Mouse (Mus musculus): ENCODE measurements around the gene Gsn. TPM values are rescaled to one million over a fixed set of nuclear protein-coding genes. Genes with fewer than 3 reads are reported as not detected.

Gsn gene
- polyA plus RNA-seq, 1 experiment from 2014 or later = 386 TPM

- WGBS = 70% methylated on average over 7 of the region's 7 CpGs
- Histone ChIP-seq H3K9me3 (replicated peaks; ENCODE audit: control insufficient read depth, low read length) (no peaks in the 10 kb centered on the region), H3K4me3 (replicated peaks; ENCODE audit: low read length) (no peak overlapping the region), H3K36me3 (ENCODE audit: control insufficient read depth, insufficient read depth, low read length) (no peaks in the 10 kb centered on the region), H3K9ac (ENCODE audit: low read length) (no peak overlapping the region), H3K4me1 (ENCODE audit: control insufficient read depth, insufficient read depth, low read length) (peaks cover 43% of the 10 kb centered on the region), H3K4me2 (ENCODE audit: low read depth, low read length) (no peak overlapping the region), H3K27ac (ENCODE audit: low read length) (peak overlapping the region; percentile 92), H3K27me3 (ENCODE audit: control insufficient read depth, insufficient read depth, low read length) (no peaks in the 10 kb centered on the region)
- ATAC-seq (ENCODE audit: insufficient read depth, low FRiP score) = no peak
Measured at GRCm38 (mm10) chr2:35278371-35279210, 22.4 kb downstream of the Gsn start.

- 57% methylated on average over 3 of the region's 3 CpGs for WGBS
- no peak for ATAC-seq (ENCODE audit: insufficient read depth, low FRiP score)
- no peak overlapping the region for H3K4me3 ChIP-seq (replicated peaks; ENCODE audit: low read length)
Measured at GRCm38 (mm10) chr2:35280001-35280400, 23.8 kb downstream of the Gsn start.

DNA sequence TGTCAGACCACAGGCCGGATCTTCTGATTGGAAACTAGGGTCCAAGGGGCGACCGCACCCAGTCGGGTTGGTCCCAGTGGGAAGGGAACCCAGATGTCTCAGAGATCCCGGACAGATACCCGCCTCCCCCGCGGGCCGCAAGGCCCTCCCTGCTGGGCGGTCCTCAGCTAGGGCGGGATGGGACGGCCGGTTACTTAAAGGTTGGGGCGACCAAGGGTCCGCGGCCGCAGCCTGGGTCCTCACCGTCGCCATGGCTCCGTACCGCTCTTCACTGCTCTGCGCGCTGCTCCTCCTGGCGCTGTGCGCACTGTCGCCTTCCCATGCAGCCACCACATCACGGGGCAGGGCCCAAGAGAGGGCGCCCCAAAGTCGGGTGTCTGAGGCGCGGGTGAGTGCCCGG is 26.0 kb downstream of the Gsn start:
- peak overlapping the region; percentile 73 for H3K4me2 ChIP-seq (ENCODE audit: low read depth, low read length)
- H3K9me3 ChIP-seq (replicated peaks; ENCODE audit: control insufficient read depth, low read length) = no peaks in the 10 kb centered on the region
- peak overlapping the region; percentile 74 for H3K9ac ChIP-seq (ENCODE audit: low read length)
- ATAC-seq (ENCODE audit: insufficient read depth, low FRiP score) = peak; percentile 44
- no peaks in the 10 kb centered on the region; the same call in 1 of the 2 replicates for H3K36me3 ChIP-seq (ENCODE audit: control insufficient read depth, insufficient read depth, low read length)
- H3K4me3 ChIP-seq (replicated peaks; ENCODE audit: low read length) = peak overlapping the region; percentile 53
- H3K4me1 ChIP-seq (ENCODE audit: control insufficient read depth, insufficient read depth, low read length) = peaks cover 25% of the 10 kb centered on the region
- 5% methylated on average over 32 of the region's 32 CpGs for WGBS
- H3K27me3 ChIP-seq (ENCODE audit: control insufficient read depth, insufficient read depth, low read length) = no peaks in the 10 kb centered on the region
- peak overlapping the region; percentile 31; the same call in 1 of the 2 replicates for H3K27ac ChIP-seq (ENCODE audit: low read length)

More at GRCm38 (mm10) chr2:35280001-35280400, 23.8 kb downstream of the Gsn start:
- Histone ChIP-seq H3K4me1 (ENCODE audit: control insufficient read depth, insufficient read depth, low read length) (peaks cover 38% of the 10 kb centered on the region), H3K9me3 (replicated peaks; ENCODE audit: control insufficient read depth, low read length) (no peaks in the 10 kb centered on the region), H3K36me3 (ENCODE audit: control insufficient read depth, insufficient read depth, low read length) (no peaks in the 10 kb centered on the region), H3K4me2 (ENCODE audit: low read depth, low read length) (no peak overlapping the region), H3K9ac (ENCODE audit: low read length) (no peak overlapping the region), H3K27ac (ENCODE audit: low read length) (no peak overlapping the region), H3K27me3 (ENCODE audit: control insufficient read depth, insufficient read depth, low read length) (no peaks in the 10 kb centered on the region)

- 77% methylated on average over 4 of the region's 4 CpGs for WGBS
- H3K4me3 ChIP-seq (replicated peaks; ENCODE audit: low read length) = no peak overlapping the region
Measured at GRCm38 (mm10) chr2:35283997-35284396, 27.8 kb downstream of the Gsn start.

GRCm38 (mm10) chr2:35285209-35285608 is 29.0 kb downstream of the Gsn start:
- H3K27ac ChIP-seq (ENCODE audit: low read length) = no peak overlapping the region
- 80% methylated on average over 5 of the region's 5 CpGs for WGBS
- no peaks in the 10 kb centered on the region for H3K27me3 ChIP-seq (ENCODE audit: control insufficient read depth, insufficient read depth, low read length)
- no peak overlapping the region for H3K4me3 ChIP-seq (replicated peaks; ENCODE audit: low read length)
- peaks cover 6% of the 10 kb centered on the region; the same call in 1 of the 2 replicates for H3K4me1 ChIP-seq (ENCODE audit: control insufficient read depth, insufficient read depth, low read length)
- H3K9ac ChIP-seq (ENCODE audit: low read length) = no peak overlapping the region
- H3K4me2 ChIP-seq (ENCODE audit: low read depth, low read length) = no peak overlapping the region
- no peaks in the 10 kb centered on the region; the same call in 1 of the 2 replicates for H3K36me3 ChIP-seq (ENCODE audit: control insufficient read depth, insufficient read depth, low read length)
- no peak for ATAC-seq (ENCODE audit: insufficient read depth, low FRiP score)
- no peaks in the 10 kb centered on the region for H3K9me3 ChIP-seq (replicated peaks; ENCODE audit: control insufficient read depth, low read length)

More at GRCm38 (mm10) chr2:35283997-35284396, 27.8 kb downstream of the Gsn start:
- Histone ChIP-seq H3K4me1 (ENCODE audit: control insufficient read depth, insufficient read depth, low read length) (peaks cover 7% of the 10 kb centered on the region; the same call in 1 of the 2 replicates), H3K9me3 (replicated peaks; ENCODE audit: control insufficient read depth, low read length) (no peaks in the 10 kb centered on the region), H3K27ac (ENCODE audit: low read length) (no peak overlapping the region), H3K36me3 (ENCODE audit: control insufficient read depth, insufficient read depth, low read length) (no peaks in the 10 kb centered on the region; the same call in 1 of the 2 replicates), H3K9ac (ENCODE audit: low read length) (no peak overlapping the region), H3K27me3 (ENCODE audit: control insufficient read depth, insufficient read depth, low read length) (no peaks in the 10 kb centered on the region), H3K4me2 (ENCODE audit: low read depth, low read length) (peak overlapping the region; percentile 73; the same call in 1 of the 2 replicates)
- ATAC-seq (ENCODE audit: insufficient read depth, low FRiP score) = no peak; the same call in 1 of the 2 replicates

DNA sequence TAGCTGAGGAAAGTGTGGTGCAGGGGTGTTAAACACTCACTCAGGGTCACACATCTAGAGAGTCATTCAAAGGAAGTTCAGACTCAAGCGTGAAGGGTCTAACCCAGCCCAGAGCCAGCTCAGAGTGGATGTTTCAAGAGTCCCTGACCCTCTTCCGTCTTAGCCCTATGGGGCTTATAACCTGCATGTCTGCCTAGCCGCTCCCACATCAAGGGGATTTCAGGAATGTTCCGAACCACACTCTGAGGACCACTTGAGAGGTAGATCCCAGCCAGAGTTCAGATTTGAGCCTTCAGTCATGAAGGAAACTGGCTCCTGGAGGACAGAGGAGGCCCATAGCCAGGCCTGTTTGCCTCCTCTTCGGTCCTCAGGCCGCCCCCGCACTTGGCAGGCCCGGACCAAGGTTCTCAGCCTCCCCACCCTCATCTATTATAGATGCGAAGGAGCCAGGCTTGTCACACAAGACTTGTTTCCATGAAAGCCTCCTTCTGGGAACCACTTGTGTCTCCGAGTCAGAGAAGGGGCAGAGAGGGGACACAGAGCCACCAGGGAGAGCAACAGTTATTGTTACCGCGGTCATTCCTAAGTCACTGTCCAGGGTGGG is 30.9 kb downstream of the Gsn start:
- Histone ChIP-seq H3K27ac (ENCODE audit: low read length) (no peak overlapping the region), H3K4me1 (ENCODE audit: control insufficient read depth, insufficient read depth, low read length) (no peaks in the 10 kb centered on the region; the same call in 1 of the 2 replicates), H3K36me3 (ENCODE audit: control insufficient read depth, insufficient read depth, low read length) (peaks cover 4% of the 10 kb centered on the region; the same call in 1 of the 2 replicates), H3K9ac (ENCODE audit: low read length) (no peak overlapping the region), H3K4me2 (ENCODE audit: low read depth, low read length) (no peak overlapping the region), H3K27me3 (ENCODE audit: control insufficient read depth, insufficient read depth, low read length) (no peaks in the 10 kb centered on the region), H3K4me3 (replicated peaks; ENCODE audit: low read length) (no peak overlapping the region), H3K9me3 (replicated peaks; ENCODE audit: control insufficient read depth, low read length) (no peaks in the 10 kb centered on the region)
- 80% methylated on average over 12 of the region's 12 CpGs for WGBS
- no peak for ATAC-seq (ENCODE audit: insufficient read depth, low FRiP score)

DNA sequence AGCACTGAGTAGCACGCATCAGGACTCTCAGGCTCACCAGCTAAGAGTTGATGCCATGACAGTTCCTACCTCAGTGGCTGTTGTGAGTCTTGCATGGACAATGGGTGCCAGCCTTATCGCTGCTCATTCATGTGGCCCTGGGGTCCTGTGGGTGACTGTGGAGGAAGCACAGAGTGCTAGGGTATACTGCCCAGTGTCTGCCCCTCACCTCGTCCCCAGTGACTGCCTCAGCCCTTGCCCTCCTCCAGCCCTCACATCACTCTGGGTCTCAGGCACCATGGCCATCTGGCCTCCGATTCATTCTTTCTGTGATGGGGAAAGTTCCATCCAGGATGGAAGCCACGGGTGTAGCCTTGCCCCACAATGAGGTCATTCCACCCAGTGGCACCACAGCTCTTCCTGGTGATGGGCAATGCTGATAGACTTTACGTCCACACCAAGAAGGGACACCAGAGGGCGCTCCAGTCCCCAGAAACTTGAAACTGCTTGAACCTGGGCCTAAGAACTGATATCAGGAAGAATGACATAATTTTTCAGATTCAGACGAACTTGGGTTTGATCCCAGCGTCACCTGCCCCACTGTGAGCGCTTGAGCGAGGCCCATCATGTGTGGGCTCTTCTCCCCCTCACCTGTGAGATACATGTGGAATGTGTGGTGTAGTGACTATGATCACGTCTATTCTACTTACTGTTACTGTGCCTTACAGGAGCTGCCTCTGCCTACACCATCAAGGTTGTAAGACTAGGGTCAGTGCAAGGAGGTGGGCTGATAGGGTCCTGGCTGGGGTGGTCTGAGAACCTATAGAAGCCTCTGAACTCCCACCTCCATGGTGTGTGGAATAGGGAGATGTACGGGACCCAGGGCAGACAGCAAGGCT is 32.8 kb downstream of the Gsn start:
- H3K27ac ChIP-seq (ENCODE audit: low read length) = no peak overlapping the region
- peak; percentile 26; the same call in 1 of the 2 replicates for ATAC-seq (ENCODE audit: insufficient read depth, low FRiP score)
- H3K4me1 ChIP-seq (ENCODE audit: control insufficient read depth, insufficient read depth, low read length) = no peaks in the 10 kb centered on the region
- no peak overlapping the region for H3K4me3 ChIP-seq (replicated peaks; ENCODE audit: low read length)
- no peaks in the 10 kb centered on the region for H3K9me3 ChIP-seq (replicated peaks; ENCODE audit: control insufficient read depth, low read length)
- no peak overlapping the region for H3K4me2 ChIP-seq (ENCODE audit: low read depth, low read length)
- 41% methylated on average over 13 of the region's 13 CpGs for WGBS
- no peaks in the 10 kb centered on the region for H3K27me3 ChIP-seq (ENCODE audit: control insufficient read depth, insufficient read depth, low read length)
- H3K9ac ChIP-seq (ENCODE audit: low read length) = no peak overlapping the region
- peaks cover 4% of the 10 kb centered on the region for H3K36me3 ChIP-seq (ENCODE audit: control insufficient read depth, insufficient read depth, low read length)

DNA sequence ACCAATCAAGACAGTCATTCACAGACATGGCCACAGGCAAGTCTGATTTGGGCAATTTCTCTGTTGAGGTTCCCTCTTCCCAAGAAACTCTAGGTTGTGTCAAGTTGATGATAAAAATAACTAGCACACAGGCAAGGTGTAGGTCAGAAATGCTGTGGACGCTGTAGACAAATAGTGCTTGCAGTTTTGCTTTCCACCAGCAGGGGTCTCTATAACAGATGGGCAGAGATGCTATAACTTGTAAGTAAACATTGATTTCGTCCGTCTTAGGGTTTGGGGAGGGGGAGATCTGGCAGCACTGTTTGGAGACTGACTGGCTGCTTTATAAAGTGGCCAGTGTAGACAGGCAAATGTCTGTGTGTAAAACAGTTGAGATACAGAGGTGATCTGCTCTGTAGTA is 35.7 kb downstream of the Gsn start:
- Histone ChIP-seq H3K27ac (ENCODE audit: low read length) (no peak overlapping the region), H3K27me3 (ENCODE audit: control insufficient read depth, insufficient read depth, low read length) (no peaks in the 10 kb centered on the region), H3K4me3 (replicated peaks; ENCODE audit: low read length) (no peak overlapping the region), H3K9ac (ENCODE audit: low read length) (no peak overlapping the region), H3K4me2 (ENCODE audit: low read depth, low read length) (no peak overlapping the region), H3K9me3 (replicated peaks; ENCODE audit: control insufficient read depth, low read length) (no peaks in the 10 kb centered on the region), H3K4me1 (ENCODE audit: control insufficient read depth, insufficient read depth, low read length) (no peaks in the 10 kb centered on the region), H3K36me3 (ENCODE audit: control insufficient read depth, insufficient read depth, low read length) (peaks cover 8% of the 10 kb centered on the region; the same call in 1 of the 2 replicates)
- no peak for ATAC-seq (ENCODE audit: insufficient read depth, low FRiP score)
- 21% methylated on average over 3 of the region's 3 CpGs for WGBS

Measured in stomach, embryonic 16.5 days (tissue).